Mouse (Mus musculus) retina, embryonic 14.5 days (tissue): ENCODE measurements around the gene Xntrpc.

Experiments used
- DNase-seq: peaks from one replicate; pipeline ENCODE4 v3.0.0-alpha.2; 2015; ENCODE audit warnings: low spot score

Gene Xntrpc

DNA sequence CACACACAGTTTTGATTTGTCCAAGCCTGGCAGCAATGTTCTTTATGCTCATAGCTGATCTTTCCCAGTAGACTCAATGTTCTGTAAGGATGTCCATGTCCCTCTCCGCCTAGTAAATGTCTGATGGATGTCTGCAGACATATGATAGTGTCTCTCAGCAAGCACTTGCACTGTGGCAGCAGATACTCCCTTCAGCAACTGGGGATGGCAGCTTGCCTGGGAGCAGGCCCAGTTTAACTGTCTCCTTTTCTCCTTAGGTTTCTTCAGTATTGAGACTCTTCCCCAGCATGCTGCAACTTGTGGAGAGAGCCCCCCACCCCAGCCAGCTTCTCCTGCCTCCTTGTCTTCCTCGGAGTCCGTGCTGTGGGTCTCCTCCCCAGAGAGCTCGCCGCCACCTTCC lies 16.3 kb downstream of the Xntrpc start:
- no peak for DNase-seq

DNA sequence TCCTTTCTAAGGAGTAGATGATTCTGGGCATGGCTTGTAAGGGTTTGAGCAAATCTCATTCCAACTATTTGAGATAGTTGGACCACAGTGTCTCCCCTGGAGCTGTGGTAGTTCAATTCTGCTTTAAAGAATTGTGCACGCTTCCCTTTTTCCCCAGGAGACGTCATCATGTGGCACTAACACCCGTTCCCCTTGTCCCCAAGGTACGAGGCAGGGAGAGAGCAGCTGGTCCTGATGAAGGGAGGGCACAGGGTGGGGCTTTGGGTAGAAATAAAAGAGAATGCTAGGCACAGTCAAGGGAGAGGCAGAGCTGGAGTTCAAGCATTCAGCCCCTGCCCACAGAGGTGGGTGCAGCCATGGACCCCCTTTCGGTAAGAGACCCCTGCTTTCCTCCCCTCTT lies 17.3 kb downstream of the Xntrpc start, which contains the start of gene Trpc2:
Trpc2 (plus strand) TSS at position 301 of the 400 bp plus-strand sequence.
- DNase-seq = no peak

DNA sequence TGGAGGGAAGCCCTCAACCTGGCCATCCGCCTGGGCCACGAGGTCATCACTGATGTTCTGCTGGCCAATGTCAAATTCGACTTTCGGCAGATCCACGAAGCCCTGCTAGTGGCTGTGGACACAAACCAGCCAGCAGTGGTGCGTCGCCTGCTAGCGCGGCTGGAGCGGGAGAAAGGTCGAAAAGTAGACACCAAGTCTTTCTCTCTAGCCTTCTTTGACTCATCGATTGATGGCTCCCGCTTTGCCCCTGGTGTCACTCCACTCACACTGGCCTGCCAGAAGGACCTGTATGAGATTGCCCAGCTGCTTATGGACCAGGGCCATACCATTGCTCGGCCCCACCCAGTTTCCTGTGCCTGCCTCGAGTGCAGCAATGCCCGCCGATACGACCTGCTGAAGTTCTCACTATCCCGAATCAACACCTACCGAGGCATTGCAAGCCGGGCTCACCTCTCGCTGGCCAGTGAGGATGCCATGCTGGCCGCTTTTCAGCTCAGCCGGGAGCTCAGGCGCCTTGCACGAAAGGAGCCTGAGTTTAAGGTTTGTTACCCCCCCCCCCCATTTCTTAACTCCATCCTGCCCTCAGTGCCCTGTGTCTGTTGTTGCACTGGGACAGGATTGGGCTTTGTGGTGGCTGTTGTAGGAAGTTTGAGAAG lies 18.7 kb downstream of the Xntrpc start:
- no peak for DNase-seq

DNA sequence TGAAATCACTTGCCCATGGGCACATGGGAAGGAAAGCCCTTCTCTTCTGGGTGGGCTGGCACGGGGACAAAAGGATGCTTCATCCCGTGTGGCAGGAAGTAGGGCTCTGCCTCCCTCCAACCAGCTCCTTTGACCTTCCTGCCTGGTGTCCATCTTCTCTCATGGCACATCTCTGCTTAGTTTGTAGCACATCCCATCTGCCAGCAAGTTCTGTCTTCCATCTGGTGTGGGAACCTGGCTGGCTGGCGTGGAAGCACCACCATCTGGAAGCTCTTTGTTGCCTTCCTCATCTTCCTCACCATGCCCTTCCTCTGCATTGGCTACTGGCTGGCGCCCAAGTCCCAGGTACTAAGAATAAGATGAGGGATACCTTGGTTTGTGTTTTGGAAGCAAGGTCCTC lies 21.8 kb downstream of the Xntrpc start:
- DNase-seq = no peak

DNA sequence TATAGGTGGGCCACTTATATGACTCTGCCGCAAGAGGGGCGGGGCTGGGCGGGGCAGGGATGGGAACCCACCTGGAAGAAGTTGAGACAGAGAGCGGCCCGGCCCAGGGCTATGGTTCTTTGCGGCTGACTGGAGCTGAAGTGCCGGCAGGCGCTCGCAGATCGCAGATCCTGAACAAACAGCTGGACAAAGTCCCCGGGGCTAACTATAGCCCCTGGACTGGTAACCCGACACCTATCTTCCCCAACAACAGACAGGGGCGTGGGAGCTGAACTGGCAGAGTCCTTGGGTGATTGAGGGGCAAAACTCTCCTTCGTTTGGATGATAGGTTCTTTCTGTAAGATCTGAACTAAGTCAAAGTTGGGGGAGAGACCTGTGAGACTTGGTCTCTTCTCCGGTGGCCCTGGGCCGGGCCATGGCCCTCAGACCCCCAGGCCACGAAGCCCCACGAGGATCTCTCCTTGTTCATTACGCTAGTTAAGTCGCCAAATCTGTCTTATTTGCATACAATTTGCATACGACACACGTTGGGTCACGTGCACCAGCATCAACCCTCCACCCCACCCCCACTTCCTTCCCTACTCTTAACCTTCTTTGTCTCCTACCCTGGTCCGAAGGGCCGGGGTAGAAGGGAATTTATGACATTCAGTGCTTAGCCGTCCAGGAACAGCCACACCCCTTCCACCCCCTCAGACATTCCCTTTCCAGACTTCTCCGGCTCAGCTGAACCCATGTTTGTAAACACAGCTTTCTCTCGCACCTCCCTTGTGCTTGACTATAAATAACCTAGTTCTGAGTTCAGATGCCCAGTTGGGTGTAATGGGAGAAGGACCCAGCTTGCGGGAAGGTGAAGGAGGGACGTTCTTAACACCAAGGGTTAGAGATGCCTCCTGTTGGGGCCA lies 34.5 kb downstream of the Xntrpc start:
- peak; percentile 49 for DNase-seq

DNA sequence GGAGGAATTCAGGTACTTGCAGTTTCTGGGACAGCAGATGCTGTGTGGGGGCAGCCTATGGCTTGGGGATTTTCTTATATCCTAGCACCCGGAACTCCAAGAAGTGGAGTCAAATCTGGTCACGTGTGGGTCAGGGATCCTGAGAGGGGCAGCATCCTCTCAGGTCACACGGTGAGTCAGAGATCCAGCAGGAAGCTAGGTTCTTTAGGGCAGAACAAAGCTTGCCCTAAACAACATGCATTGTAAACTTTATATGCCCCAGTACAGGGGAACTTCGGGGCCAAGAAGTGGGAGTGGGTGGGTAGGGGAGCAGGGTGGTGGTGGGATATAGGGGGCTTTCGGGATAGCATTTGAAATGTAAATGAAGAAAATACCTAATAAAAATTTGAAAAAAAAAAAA lies 35.4 kb downstream of the Xntrpc start:
- DNase-seq = no peak

DNA sequence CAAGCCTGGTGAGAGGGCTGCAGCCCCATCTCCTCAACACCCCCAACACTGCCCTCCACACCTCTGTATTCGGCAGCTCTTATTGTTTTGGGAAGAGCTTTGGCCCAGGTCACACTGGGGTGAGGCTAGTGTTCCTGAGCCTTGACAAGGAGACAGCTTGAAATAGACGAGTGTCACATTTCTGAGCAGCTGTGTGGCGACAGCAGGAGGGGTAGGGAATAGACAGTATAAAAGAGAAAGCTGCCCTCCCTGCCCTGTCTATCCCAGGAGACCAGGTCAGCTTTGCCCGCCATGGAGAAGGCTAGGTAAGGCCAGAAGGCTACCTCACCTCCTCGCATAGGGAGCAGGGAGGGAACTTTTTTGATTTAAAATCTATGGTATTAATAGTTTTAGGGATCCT lies 36.0 kb downstream of the Xntrpc start, which contains the start of gene Art1:
Art1 (plus strand) TSS at position 257 of the 400 bp plus-strand sequence.
- DNase-seq = no peak

DNA sequence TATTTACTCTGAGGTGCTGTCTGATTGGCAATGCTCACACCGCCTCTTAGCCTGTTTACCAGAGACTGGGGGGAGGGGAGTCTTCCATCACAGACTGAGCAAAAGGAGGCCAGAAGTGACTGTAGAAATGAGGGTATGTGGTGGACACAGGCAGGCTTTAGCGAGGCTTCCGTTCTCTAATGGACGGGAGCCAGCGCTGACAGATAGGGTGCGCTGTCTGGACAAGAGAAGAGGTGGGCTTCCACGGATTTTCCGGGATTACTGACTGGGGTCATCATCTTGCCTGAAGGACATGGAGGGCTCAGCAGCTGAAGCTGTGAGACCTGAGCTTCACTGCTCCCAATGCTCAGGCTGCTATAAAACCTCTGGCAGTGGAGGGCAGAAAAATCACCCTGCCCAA lies 36.7 kb downstream of the Xntrpc start:
- DNase-seq = peak; percentile 38

DNA sequence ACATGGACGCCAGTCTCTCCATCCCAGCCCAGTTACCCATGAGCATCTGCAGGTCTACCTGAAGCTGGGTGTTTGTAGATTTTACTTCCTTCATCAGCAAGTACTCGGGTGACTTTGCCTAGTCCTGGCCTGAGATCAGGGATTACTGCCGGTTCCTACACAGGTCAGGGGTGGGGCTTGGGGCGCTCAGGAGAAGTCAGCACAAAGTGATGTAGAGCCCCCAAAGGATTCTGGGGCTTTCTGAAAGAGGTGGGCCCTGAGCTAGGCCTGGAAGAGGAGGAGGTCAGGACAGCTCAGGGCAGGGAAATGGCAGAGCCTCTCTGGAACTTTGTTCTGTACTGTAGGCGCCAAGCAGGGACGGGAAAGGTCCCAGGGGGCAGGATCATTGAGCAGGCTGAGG lies 37.2 kb downstream of the Xntrpc start:
- no peak for DNase-seq

DNA sequence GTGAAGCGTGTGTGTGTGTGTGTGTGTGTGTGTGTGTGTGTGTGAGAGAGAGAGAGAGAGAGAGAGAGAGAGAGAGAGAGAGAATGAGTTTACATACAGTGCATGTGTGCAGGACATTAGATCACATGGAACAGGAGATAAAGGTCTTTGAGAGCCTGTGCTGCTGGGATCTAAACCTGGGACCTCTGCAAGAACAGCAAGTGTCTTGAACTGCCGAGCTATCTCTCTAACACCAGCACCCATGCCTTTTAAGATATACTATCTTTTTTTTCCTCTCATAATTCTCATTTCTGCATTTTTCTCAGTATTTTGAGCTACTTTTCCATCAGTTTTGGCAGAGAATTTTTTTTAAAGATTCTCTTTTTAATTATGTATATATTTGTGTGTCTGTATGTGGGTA lies 38.0 kb downstream of the Xntrpc start:
- DNase-seq = no peak

DNA sequence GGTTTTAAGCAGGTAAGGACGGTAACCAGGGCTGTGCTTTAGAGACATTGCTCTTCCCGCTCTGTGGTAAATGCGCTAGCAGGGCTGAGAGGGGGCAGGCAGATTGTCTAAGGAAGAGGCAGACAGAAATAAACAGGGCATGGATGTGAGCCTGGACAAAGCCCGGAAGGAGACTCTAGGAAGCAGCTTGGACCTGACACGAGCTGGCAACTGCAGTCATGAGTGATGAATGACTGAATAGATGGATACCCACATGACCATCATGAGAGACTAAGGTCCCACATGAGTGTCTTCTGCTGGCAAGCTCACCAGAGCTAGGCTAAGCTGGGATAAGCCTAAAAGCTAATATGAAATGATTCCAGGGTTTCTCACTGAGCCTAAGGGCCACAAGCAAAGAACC lies 38.6 kb downstream of the Xntrpc start:
- DNase-seq = no peak

DNA sequence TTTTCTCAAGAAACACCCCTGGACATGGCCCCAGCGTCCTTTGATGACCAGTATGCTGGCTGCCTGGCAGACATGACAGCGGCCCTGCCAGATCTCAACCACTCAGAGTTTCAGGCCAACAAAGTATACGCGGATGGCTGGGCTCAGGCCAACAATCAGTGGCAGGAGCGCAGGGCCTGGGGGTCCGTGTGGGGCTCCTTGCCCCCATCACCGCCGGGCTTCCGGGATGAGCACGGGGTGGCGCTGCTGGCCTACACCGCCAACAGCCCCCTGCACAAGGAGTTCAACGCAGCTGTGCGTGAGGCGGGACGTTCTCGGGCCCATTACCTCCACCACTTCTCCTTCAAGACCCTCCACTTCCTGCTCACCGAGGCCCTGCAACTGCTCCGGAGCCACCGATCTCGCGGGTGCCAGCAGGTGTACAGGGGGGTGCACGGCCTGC lies 41.2 kb downstream of the Xntrpc start:
- peak; percentile 35 for DNase-seq

DNA sequence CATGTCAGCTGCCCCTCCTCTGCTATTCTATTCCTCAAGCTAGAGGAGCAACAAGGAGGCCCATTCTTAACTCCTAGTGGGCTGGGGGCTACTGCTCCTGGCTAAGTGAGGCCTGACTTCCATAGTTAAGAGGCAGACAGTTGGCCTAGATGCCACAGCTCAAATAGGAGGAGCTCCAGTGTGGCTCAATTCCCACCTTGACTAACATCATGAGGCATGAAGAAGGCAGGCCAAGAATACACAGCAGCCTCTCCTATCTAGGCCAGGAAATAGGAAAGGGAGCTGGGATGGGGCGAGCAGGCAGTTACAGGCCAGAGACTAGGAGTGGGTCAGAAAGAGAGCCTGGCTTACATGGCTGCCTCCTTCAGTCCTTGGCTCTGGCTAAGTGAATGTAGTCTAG lies 42.7 kb downstream of the Xntrpc start:
- DNase-seq = no peak

DNA sequence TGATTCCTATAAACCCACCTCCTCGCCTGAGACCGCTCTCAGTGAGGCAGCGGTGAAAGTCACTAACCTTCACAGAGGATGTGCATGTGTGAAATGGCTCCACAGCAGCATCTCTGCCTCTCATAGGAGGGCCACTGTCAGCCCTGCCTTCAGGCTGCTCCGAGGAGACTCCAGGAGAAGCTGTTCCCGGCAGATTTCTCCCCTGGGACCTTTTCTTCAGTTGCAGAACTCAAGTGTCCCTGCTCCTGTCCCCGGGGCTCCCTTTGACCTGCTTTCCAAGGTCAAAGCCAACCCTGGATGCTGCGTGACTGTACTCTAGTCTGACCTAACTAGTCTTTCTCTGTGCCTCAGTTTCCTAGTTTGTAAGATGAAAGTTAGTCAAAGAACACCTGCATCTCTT lies 43.7 kb downstream of the Xntrpc start, which contains the start of gene Art5:
Art5 (minus strand) TSS at position 319 of the 400 bp plus-strand sequence.
- no peak for DNase-seq

DNA sequence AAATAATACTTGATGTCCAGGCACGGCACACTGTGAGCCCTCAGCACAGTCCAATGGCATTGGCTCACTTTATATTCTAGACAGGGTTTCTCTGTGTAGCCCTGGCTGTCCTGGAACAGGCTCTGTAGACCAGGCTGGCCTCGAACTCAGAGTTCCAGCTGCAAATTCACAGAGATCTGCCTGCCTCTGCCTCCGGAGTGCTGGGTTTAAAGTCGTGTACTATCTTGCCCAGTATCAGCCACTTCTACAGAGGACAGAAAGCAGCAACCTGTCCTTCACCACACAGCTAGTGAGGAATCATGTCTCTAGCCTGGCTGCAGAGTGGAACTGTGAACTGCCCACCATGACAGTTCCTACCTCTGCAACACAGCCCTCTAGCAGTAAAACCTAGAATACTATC lies 44.2 kb downstream of the Xntrpc start:
- no peak for DNase-seq

DNA sequence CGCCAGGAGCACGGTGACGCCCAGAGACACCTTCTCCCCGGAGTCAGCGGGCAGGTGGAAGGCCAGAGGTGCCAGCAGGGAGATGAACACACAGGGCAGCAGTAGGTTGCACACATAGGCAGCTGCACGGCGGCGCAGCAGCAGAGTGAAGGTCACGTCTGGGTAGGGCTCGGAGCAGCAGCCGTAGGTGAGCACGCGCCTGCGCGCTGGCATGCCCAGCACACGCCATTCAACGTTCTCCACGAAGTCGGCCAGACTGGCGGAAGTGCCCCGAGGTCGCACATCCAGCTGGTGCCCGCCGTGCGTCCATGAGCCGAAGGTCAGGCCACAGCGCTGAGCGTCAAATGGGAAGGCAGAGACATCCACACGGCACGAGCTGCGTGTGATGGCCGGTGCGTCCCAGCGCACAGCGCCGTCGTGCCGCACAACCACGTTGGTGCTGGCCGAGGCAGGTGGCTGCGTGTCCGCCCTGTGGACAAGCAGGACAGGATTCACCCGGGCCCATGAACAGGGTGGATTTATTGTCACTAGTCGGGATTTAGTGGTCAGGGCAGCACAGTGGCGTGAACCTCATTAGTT lies 47.7 kb downstream of the Xntrpc start:
- DNase-seq = no peak

DNA sequence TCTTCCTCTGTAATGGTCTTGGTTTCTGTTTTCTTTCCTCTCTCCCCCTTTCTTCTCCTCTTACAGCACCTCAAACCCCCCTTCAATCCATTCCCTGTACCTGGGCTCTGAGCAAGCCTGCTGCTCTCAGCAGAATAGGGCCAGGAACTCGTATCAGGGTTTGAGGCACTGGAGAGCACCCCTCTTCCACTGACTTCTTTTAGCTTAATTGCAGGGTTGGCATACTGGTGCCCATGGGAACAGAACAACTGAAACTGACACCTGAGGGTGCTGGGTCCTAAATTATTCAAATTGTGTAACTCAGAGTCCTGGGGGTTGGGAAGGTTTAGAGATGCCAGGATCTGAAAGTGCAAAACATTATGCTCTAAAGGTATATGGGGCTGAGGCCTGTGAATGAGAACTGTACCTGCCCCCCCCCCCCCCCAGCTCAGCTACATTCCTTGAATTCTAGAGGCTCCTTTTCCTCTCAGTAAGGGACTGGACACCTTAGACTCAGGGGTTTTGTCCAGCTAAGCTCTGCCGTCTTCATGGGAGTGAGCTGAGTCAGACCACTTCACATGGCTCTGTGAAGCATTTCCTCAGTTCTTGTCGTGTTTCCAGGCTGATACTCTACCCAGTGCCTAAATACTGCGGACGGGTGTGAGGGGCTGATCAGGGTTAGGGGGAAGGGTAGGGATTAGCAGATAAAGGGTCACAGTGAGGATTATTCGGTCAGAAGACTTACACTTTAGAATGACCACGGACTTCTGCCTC lies 51.2 kb downstream of the Xntrpc start, which contains the start of gene Chrna10:
Chrna10 (minus strand) TSS at position 250 of the 753 bp plus-strand sequence.
- DNase-seq = no peak

DNA sequence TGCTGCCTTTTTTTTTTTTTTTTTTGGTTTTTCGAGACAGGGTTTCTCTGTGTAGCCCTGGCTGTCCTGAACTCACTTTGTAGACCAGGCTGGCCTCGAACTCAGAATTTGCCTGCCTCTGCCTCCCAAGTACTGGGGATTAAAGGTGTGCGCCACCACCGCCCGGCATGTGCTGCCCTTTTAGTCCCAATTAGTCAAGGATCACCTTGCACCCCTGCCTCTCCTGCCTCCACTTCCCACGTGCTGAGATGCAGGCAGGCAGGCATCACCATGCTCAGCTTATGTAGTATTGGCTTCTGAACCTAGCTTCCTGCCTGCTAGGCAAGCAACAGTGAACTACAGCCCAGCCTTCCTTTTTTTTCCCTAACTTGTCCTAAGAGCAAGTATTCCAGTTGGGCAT lies 51.9 kb downstream of the Xntrpc start:
- DNase-seq = no peak

DNA sequence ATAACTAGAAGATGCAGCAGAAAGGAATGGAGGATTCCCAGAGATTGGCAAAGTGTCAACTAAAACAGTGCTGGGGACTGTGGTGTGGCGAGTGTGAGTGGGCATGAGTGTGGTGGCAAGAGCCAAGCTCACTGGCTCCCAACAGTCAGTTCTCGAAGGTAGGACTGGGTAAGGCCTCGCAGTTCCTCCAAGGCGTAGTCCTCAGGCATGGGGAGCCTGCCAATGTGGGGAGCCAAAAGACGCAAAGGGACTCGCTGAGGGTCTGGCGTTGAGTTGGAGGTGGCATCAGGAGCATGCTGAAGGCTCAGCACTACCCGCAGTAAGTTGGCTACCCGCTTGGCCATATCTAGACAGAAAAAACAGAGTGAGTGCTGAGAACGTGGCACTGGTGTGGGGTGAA lies 54.8 kb downstream of the Xntrpc start:
- DNase-seq = no peak

DNA sequence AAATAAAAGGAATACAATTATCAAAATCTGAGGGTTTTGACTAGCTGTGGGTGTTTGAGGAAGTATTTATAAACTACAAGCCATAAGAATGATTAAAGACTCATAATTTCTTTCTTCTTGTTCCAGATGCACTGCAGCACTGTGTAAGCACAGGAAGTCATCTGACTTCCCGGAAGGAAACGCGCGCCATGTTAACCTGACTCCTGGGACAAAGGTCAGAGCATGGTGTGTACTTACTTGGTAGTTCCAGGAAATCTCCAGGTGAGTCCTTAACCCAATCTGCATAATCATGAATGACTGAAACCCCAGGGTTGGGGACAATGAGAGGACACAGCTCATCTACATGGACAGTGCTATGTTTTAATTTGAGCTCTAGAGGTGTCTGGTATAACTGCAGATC lies 66.9 kb downstream of the Xntrpc start:
- DNase-seq = no peak

DNA sequence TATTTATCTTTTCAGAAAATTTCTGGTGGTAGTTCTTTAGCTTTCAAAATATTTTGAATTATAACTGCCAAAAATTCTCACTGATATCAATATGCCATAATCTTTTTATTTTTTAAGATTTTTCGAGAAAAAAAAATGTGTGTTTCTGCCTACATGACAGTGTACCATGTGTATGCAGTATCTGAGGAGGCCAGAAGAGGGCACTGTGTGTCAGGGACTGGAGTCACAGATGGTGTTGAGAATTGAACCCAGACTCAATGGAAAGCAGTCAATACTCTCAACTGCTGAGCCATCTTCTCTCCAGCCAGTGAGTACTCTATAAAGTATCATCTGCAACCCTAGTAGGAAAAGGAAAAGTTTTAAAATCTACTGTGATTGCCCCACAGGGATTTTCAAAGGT lies 72.0 kb downstream of the Xntrpc start:
- peak; percentile 52 for DNase-seq

DNA sequence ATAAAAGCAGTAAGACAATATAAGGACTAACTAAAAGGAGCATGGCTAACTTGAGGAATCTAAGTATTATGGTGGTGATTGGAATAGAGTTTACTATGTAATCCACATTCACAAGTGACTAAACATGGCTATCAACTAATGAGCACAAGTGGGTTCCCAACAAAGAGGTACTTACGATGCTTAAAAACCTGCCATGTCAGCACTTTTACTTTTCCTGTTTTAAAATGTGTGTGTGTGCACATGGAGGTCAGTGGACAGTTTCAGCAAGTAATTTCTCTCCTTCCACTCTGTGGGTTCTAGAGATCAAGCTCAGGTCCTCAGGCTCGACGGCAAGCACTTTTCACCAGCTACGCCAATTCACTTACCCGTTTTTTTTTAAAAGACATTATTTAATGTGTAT lies 72.4 kb downstream of the Xntrpc start:
- DNase-seq = no peak
